Mouse (Mus musculus): ENCODE data around the gene Lrig1.

Gene Lrig1

DNA sequence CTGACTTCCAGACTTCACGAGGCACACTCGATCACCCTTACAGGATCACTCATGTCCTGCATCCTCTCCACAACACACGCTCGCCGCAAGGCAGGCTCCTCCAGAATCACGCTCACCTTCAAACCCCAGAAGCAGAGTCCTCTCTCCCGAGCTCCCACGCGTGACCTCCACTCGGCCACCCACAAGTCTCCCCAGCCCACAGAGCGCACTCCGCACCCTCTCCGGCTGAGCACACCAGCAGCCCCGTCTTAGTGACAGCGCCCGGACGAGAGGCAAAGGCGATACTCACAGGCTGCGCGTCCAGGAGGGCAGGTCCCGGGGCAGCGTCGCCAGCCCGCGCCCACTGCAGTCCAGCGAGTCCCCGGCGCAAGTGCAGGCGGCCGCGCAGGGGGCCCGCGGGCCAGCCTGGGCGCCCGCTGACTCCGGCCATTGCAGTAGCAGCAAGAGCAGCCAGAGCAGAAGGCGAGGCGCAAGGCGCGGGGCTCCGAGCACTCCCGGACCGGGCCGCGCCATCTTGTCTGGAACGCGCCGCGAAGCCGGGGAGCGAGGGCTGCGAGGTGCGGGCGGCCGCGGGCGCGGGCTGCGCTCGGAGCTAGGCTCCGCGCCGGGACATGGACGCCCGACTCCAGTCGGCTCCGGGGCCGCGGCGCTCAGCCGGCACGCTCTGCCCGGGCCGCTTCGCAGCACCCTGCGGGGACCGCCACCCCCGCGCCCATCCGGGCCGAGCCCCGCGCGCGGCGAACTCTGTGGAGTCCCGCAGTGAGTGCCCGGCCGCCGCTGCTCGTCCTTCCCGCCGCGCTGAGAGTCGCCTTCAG, 578 bp downstream of the Lrig1 start:
- peak; percentile 65 for DNase-seq (ENCODE audit: extremely low read depth, insufficient read length, low spot score)

- DNase-seq (ENCODE audit: extremely low read depth, insufficient read length, low spot score) = no peak
These were observed 1.3 kb downstream of the Lrig1 start for GRCm38 (mm10) chr6:94698509-94699172.

DNA sequence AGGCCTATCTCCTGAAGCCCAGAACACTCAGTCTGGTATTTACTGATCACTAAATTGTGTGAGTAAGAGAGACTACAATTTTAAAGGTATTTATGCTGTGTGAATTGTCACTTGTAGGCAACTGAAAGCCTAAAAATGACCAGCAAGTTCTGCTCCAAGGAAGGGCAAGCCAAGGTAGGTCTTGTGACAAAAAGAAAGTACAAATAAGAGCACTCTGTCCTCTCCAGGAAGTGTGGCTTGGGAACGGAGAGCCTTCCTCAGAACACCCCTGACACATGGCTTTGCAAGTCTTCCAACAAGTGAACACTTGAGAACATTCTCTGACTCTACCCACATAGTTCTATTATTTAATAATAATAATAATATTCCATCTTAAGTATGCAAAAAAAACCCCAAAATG, 2.5 kb downstream of the Lrig1 start:
- DNase-seq (ENCODE audit: extremely low read depth, insufficient read length, low spot score) = no peak

GRCm38 (mm10) chr6:94696182-94697080, 3.5 kb downstream of the Lrig1 start:
- DNase-seq (ENCODE audit: extremely low read depth, insufficient read length, low spot score) = no peak

- DNase-seq (ENCODE audit: extremely low read depth, insufficient read length, low spot score) = no peak
These were observed 4.6 kb downstream of the Lrig1 start for GRCm38 (mm10) chr6:94695121-94695930.

DNA sequence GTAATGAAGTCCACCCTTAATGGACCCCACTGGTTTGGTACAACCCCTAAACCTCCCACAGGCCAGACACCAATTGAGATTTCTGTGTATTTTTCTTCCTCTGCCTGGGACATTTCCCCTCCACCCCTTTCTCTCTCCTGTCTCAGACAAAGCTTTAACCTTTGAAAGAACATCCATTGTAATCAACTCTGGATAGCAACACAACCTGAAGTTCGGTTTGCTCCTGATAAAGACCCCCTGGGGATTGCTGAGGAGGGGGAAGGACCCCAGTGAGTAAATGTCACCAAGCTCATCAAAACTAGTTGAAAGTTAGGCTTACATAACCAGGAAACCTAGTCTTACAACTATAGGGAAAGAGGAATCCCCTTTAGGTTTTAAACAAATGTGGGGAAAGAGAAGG, 5.5 kb downstream of the Lrig1 start:
- no peak for DNase-seq (ENCODE audit: extremely low read depth, insufficient read length, low spot score)

DNA sequence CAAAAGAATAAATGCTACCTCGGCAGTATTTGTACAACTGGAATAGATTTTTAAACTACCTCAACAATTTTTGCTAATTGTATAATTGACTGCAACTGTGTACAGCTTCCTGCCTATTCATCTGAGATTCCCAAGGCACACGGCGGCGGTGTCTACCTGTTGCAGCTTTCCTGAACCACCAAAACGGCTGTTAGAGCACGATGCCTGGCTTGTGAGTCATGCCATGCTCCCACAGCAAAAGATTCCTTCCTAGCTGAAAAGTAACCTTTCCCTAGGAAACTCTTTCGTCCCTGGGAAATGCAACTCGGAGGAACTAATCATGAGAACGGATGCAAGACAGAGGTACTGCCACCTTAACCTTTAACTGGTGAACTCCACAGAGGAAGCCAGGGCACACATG, 6.9 kb downstream of the Lrig1 start:
- DNase-seq (ENCODE audit: extremely low read depth, insufficient read length, low spot score) = no peak

DNA sequence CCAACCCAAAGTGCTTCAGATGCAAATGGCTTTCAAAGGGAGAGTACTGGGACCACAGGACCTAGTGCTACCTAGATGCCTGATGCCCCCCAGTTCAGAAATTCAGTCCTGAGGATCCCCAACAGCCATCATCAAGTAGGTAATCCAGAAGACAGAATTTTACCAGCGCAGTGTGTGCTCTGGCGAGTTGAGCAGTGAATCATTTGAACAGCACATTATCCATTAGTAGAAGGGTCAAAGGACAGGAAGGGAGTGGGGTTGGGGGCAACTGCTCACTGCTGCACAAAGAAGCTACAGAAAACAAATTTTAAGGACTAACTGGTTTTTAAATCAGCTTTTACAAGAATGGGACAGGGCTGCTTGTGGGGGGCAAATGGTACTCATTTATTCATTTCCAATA, 8.0 kb downstream of the Lrig1 start:
- DNase-seq (ENCODE audit: extremely low read depth, insufficient read length, low spot score) = no peak

DNA sequence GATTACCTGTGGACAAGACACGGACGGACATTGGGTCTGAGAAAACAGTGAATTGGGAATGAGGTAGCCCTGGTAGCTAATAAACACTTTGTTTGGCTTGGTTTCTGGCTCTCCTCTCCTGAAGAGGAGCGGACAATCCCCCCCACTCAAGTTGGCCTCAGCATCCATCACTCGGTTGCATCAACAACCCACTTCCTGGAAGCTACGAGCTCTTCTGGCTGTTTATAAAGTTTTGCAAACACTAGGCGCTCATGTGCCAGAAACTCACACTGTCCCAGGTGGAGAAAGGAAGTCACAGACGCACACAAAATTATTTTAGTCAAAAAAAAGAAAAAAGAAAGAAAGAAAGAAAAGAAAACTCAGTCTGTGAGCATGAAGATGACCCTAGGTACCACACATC, 9.7 kb downstream of the Lrig1 start:
- no peak for DNase-seq (ENCODE audit: extremely low read depth, insufficient read length, low spot score)

DNA sequence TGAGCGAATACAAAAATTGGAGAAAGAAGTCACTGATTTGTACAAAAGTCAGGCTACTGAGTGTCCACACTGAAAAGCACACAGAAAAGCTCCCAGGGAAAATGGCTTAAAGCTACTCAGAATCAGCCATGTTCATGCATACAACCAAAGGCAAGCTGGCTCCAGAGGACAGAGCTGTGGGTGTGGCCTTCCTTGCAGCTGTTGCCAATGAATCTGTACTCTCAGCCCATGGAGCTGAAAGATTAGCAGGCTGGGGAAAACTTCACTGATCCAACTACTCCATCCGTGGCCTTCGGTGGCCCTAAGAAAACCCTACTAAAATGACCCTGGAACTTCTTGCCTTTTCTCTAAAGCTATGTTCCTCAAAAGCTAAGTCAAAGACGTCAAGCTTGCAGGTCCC, 11.2 kb downstream of the Lrig1 start:
- no peak for DNase-seq (ENCODE audit: extremely low read depth, insufficient read length, low spot score)

DNA sequence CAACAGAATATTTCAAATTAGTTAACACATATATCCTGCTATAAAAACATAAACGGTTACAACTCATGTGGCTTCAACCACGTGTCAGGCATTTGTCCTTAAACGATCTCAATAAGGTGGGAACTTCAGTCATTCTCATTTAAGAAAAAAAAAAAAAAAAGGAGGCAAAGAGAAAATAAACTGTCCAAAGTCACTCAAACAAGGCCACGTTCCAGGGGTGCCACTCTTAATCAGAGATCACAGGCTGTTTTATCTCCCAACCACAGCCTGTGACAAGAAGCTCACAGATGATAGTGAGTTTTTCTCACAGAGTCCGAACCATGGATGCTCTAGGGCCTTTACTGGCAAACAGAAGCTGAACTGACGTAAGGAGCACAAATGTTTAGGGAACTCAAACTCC, 13.9 kb downstream of the Lrig1 start:
- DNase-seq (ENCODE audit: extremely low read depth, insufficient read length, low spot score) = no peak

DNA sequence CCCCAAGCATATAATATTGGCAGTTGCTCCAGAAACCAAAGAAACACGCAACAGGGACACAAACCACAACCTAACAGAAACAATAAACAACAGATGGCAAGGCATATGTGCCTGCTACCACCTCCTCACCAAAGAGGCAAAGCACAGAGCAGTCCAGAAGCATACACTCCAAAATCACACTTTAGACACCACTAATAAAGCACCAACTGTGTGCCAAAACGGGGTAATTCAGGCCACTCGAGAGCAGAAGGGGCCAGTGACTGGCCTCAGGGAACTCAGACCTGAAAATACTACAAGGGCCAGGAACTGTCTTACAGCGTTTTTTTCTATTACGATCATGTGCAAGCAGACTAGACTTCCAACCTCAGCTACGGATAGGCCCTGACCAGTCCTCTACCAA, 14.3 kb downstream of the Lrig1 start:
- DNase-seq (ENCODE audit: extremely low read depth, insufficient read length, low spot score) = no peak

GRCm38 (mm10) chr6:94684844-94685557, 15.0 kb downstream of the Lrig1 start:
- DNase-seq (ENCODE audit: extremely low read depth, insufficient read length, low spot score) = no peak

DNA sequence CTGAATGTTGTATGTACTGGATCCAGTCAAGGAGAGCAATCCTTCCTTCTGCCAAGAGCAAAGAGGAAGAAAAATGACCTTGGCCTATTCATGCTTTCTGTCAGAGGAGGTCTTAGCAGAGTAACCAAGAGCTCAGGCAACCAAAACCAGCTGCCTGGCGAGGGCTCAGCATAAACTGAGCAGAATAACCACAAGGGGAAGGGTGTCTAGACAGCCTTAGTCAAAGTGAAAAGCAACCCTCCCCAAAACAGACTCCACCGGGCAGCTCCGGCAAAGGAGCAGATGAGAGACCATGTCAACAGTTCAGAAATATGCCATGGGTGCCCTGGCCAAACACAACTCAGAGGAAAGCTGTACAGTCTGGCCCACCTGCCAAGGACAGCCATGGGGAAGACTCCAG, 16.3 kb downstream of the Lrig1 start:
- DNase-seq (ENCODE audit: extremely low read depth, insufficient read length, low spot score) = no peak

DNA sequence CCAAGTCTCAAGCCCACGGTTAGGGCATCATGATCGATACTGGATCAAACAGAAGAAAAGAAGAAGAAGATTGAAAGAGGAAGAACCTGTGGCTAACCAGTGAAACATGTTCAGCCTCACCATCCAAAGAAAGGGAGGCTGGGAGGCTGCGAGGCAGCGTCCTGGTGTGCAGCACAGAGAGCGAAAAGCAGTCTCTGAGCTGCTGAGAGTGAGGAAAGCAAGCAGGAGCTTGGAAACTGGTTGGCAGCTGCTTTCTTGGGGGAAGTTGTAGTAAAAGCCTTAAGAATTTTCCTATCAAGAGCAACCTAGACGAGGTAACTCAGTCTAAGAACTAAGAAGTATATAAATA, 17.7 kb downstream of the Lrig1 start:
- DNase-seq (ENCODE audit: extremely low read depth, insufficient read length, low spot score) = no peak

- DNase-seq (ENCODE audit: extremely low read depth, insufficient read length, low spot score) = peak; percentile 53
These were observed 18.3 kb downstream of the Lrig1 start for GRCm38 (mm10) chr6:94681446-94682269.

GRCm38 (mm10) chr6:94680760-94681445, 19.1 kb downstream of the Lrig1 start:
- peak; percentile 64 for DNase-seq (ENCODE audit: extremely low read depth, insufficient read length, low spot score)

DNA sequence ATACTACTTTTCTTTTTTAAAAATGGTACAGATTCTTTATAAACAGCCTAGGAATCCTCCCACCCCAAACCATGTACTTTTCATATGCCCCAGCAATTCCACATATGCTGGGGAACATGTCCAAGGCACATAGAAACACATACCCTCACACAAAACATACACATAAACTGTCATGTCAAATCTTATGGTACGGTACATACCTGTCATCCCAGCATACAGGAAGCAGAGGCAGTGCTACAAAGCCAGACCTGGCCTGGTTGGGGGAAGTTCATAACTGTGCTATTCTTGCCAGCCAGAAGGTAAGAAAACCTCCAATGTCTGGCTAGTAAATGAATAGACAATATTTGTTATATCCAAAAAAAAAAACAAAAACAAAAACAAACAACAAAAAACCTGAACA, 20.7 kb downstream of the Lrig1 start:
- no peak for DNase-seq (ENCODE audit: extremely low read depth, insufficient read length, low spot score)

All from 3134 (cell line).